8 mouse cellular contexts compared by ENCODE assay signal in the genomic region with DNA sequence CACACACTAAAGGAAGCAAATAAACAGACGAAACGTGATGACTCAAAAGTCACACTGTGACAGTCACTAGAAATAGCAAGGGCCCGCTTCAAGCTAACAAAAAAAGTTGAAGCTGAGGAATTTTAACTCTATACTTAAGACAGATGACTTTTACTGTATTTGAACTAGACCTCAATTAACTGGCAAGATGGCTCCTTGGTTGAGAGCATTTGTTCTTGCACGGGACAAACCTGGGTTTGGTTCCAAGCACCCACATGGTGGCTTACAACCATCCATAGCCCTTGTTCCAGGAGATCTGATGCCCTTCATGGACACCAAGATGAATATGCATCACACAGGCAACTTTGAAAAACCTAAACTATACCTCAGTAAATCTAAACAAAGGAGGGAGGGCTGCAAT. TPM values are rescaled to one million over a fixed set of nuclear protein-coding genes. Genes with fewer than 3 reads are reported as not detected.
DNase-seq lines count a peak whose midpoint lies in the region; ATAC-seq and TF ChIP-seq lines count a peak whose summit lies in the region.

No protein-coding gene starts in this region.

- H3K36me3 ChIP-seq in liver, adult 2 months (ENCODE audit: control insufficient read depth, insufficient read depth, low read length): no peaks in the 10 kb centered on the region
- peaks cover 16% of the 10 kb centered on the region for H3K36me3 ChIP-seq in embryonic facial prominence, embryonic 13.5 days
- peaks cover 7% of the 10 kb centered on the region; the same call in 1 of the 2 replicates for H3K36me3 ChIP-seq in intestine, embryonic 15.5 days
- H3K36me3 ChIP-seq in neural tube, embryonic 12.5 days: no peaks in the 10 kb centered on the region

- no peak for TF ChIP-seq POLR2A in liver, adult 2 months (IDR thresholded peaks at IDR 0.05; ENCODE audit: extremely low read depth, insufficient read depth, low read length)

- peaks cover 1% of the 10 kb centered on the region; the same call in 1 of the 2 replicates for H3K4me1 ChIP-seq in liver, adult 2 months (ENCODE audit: control insufficient read depth, insufficient read depth, low read length)
- H3K4me1 ChIP-seq in embryonic facial prominence, embryonic 13.5 days: peaks cover 16% of the 10 kb centered on the region
- H3K4me1 ChIP-seq in intestine, embryonic 15.5 days (replicated peaks): peaks cover 4% of the 10 kb centered on the region; the same call in 1 of the 2 replicates
- H3K4me1 ChIP-seq in neural tube, embryonic 12.5 days: no peaks in the 10 kb centered on the region; the same call in 1 of the 2 replicates

- H3K27ac ChIP-seq in liver, adult 2 months (replicated peaks; ENCODE audit: insufficient read depth, low read depth, low read length): no peak overlapping the region
- H3K27ac ChIP-seq in embryonic facial prominence, embryonic 13.5 days: no peak overlapping the region; the same call in 1 of the 2 replicates
- H3K27ac ChIP-seq in intestine, embryonic 15.5 days: no peak overlapping the region
- H3K27ac ChIP-seq in neural tube, embryonic 12.5 days: no peak overlapping the region

- H3K79me2 ChIP-seq in liver, adult 2 months (ENCODE audit: control insufficient read depth, insufficient read depth, low read length): no peaks in the 10 kb centered on the region

- H3K4me3 ChIP-seq in liver, adult 2 months (ENCODE audit: insufficient read depth, low read depth, low read length): peak overlapping the region; percentile 73; the same call in 1 of the 2 replicates
- H3K4me3 ChIP-seq in embryonic facial prominence, embryonic 13.5 days: peak overlapping the region; percentile 92
- H3K4me3 ChIP-seq in intestine, embryonic 15.5 days (replicated peaks): peak overlapping the region; percentile 82
- peak overlapping the region; percentile 86 for H3K4me3 ChIP-seq in neural tube, embryonic 12.5 days

- no peak for ATAC-seq in embryonic facial prominence, embryonic 13.5 days (ENCODE audit: insufficient number of reproducible peaks, insufficient read depth, low FRiP score, low TSS enrichment, low read depth)
- no peak for ATAC-seq in intestine, embryonic 15.5 days
- ATAC-seq in neural tube, embryonic 12.5 days (ENCODE audit: low FRiP score, low read depth): no peak
- no peak for ATAC-seq in megakaryocyte progenitor cell, adult 5-6 weeks (replicated peaks; ENCODE audit: poor library complexity)

- no peaks in the 10 kb centered on the region for H3K27me3 ChIP-seq in liver, adult 2 months (ENCODE audit: control insufficient read depth, insufficient read depth, low read length)
- H3K27me3 ChIP-seq in embryonic facial prominence, embryonic 13.5 days: no peaks in the 10 kb centered on the region
- no peaks in the 10 kb centered on the region for H3K27me3 ChIP-seq in intestine, embryonic 15.5 days (replicated peaks)
- H3K27me3 ChIP-seq in neural tube, embryonic 12.5 days (replicated peaks): no peaks in the 10 kb centered on the region

- DNase-seq in liver, adult 2 months (ENCODE audit: extremely low read depth, low read depth, low spot score): no peak
- no peak for DNase-seq in liver
- DNase-seq in gastrocnemius, postnatal 25 days: no peak
- no peak for DNase-seq in kidney, adult 11 months

- H3K9me3 ChIP-seq in embryonic facial prominence, embryonic 13.5 days: no peaks in the 10 kb centered on the region
- H3K9me3 ChIP-seq in intestine, embryonic 15.5 days: no peaks in the 10 kb centered on the region
- H3K9me3 ChIP-seq in neural tube, embryonic 12.5 days: no peaks in the 10 kb centered on the region

- 26% methylated on average over 4 of the region's 4 CpGs for WGBS in liver, adult 2 months
- WGBS in embryonic facial prominence, embryonic 13.5 days: 31% methylated on average over 4 of the region's 4 CpGs
- WGBS in intestine, embryonic 15.5 days: 31% methylated on average over 4 of the region's 4 CpGs
- WGBS in neural tube, embryonic 12.5 days: 52% methylated on average over 4 of the region's 4 CpGs

- no peak overlapping the region for H3K9ac ChIP-seq in liver, adult 2 months (ENCODE audit: low read depth, low read length)
- peak overlapping the region; percentile 88 for H3K9ac ChIP-seq in embryonic facial prominence, embryonic 13.5 days
- peak overlapping the region; percentile 74 for H3K9ac ChIP-seq in intestine, embryonic 15.5 days
- H3K9ac ChIP-seq in neural tube, embryonic 12.5 days: peak overlapping the region; percentile 69

- TF ChIP-seq CTCF in liver, adult 2 months (IDR thresholded peaks at IDR 0.05; ENCODE audit: low read depth, low read length): no peak

- H3K4me2 ChIP-seq in embryonic facial prominence, embryonic 13.5 days: peak overlapping the region; percentile 69
- H3K4me2 ChIP-seq in intestine, embryonic 15.5 days (replicated peaks): peak overlapping the region; percentile 63
- peak overlapping the region; percentile 64 for H3K4me2 ChIP-seq in neural tube, embryonic 12.5 days (replicated peaks)

RNA-seq across cellular contexts. Expression of gene Gmnn, which starts 0.5 kb away (rescaled TPM):
- 8.1 and 13.6 TPM in 2 replicates for total RNA-seq in liver, adult 2 months (2014; rRNA removed)
- 1.4 and 2.9 TPM in 2 replicates for polyA plus RNA-seq in liver, adult 2 months (2012; rRNA removed)
- polyA plus RNA-seq in embryonic facial prominence, embryonic 13.5 days (2015; fragmentation: Nextera tagmentation; extraction: Ambion mirVana): 112 and 114 TPM in 2 replicates
- 106 and 115 TPM in 2 replicates for polyA plus RNA-seq in intestine, embryonic 15.5 days (2015; fragmentation: Nextera tagmentation; extraction: Ambion mirVana)
- 66.3 and 69.1 TPM in 2 replicates for polyA plus RNA-seq in neural tube, embryonic 12.5 days (2016; fragmentation: Nextera tagmentation; extraction: Ambion mirVana)
- 185 and 201 TPM in 2 replicates for total RNA-seq in megakaryocyte progenitor cell, adult 5-6 weeks (2015)
- 207 and 229 TPM in 2 replicates for total RNA-seq in megakaryocyte progenitor cell, adult 5-6 weeks (2017)
- total RNA-seq in gastrocnemius, postnatal 25 days (2021): 1 to 10 TPM; 2.3 to 4.9 TPM

RNA-seq across cellular contexts. Expression of gene Armh2, which starts 21.2 kb away (rescaled TPM):
- not detected in 2 replicates for total RNA-seq in liver, adult 2 months (2014; rRNA removed)
- polyA plus RNA-seq in liver, adult 2 months (2012; rRNA removed): not detected in 2 replicates
- not detected in 2 replicates for polyA plus RNA-seq in embryonic facial prominence, embryonic 13.5 days (2015; fragmentation: Nextera tagmentation; extraction: Ambion mirVana)
- polyA plus RNA-seq in intestine, embryonic 15.5 days (2015; fragmentation: Nextera tagmentation; extraction: Ambion mirVana): not detected in 2 replicates
- polyA plus RNA-seq in neural tube, embryonic 12.5 days (2016; fragmentation: Nextera tagmentation; extraction: Ambion mirVana): not detected in 2 replicates
- total RNA-seq in megakaryocyte progenitor cell, adult 5-6 weeks (2015): not detected in 2 replicates
- total RNA-seq in megakaryocyte progenitor cell, adult 5-6 weeks (2017): not detected in 2 replicates
- not detected for total RNA-seq in gastrocnemius, postnatal 25 days (2021)

RNA-seq across cellular contexts. Expression of gene BC005537, which starts 39.2 kb away (rescaled TPM):
- 63.3 and 80.9 TPM in 2 replicates for total RNA-seq in liver, adult 2 months (2014; rRNA removed)
- polyA plus RNA-seq in liver, adult 2 months (2012; rRNA removed): 20.3 and 23.5 TPM in 2 replicates
- 18.2 and 18.3 TPM in 2 replicates for polyA plus RNA-seq in embryonic facial prominence, embryonic 13.5 days (2015; fragmentation: Nextera tagmentation; extraction: Ambion mirVana)
- polyA plus RNA-seq in intestine, embryonic 15.5 days (2015; fragmentation: Nextera tagmentation; extraction: Ambion mirVana): 12.4 and 13.2 TPM in 2 replicates
- polyA plus RNA-seq in neural tube, embryonic 12.5 days (2016; fragmentation: Nextera tagmentation; extraction: Ambion mirVana): 21.4 and 24.1 TPM in 2 replicates
- total RNA-seq in megakaryocyte progenitor cell, adult 5-6 weeks (2015): 142 and 148 TPM in 2 replicates
- total RNA-seq in megakaryocyte progenitor cell, adult 5-6 weeks (2017): 59.3 and 60.2 TPM in 2 replicates
- total RNA-seq in gastrocnemius, postnatal 25 days (2021): 10 to 100 TPM; 35.8 to 38.3 TPM

Comparison
In these comparisons a context has a peak if more than half of its experiments do, and no peak if none do; other contexts are left out.
1. RNA of gene Gmnn, which starts 0.5 kb away (polyA plus RNA-seq): 106 to 115 TPM in intestine, embryonic 15.5 days, 112 to 114 TPM in embryonic facial prominence, embryonic 13.5 days and 66.3 to 69.1 TPM in neural tube, embryonic 12.5 days; 1.4 to 2.9 TPM in liver, adult 2 months; every median in the first group is over 10 times any median in the second.
2. Peak in every context shown above with its lines, with median percentiles within 50 percentile points of each other: H3K4me3 ChIP-seq and H3K4me2 ChIP-seq.